Mouse (Mus musculus) heart, postnatal 0 days (tissue): ENCODE data around the gene Nes.

Source experiments
- CTCF ChIP-seq: IDR thresholded peaks from 2 replicates; pipeline ENCODE4 v1.5.1; 2016; ENCODE audit warnings: antibody characterized with exemption, control low read depth, low read depth
- EP300 ChIP-seq: IDR thresholded peaks from 2 replicates; pipeline ENCODE4 v1.6.1; 2016; ENCODE audit warnings: antibody characterized with exemption, low read depth

DNA sequence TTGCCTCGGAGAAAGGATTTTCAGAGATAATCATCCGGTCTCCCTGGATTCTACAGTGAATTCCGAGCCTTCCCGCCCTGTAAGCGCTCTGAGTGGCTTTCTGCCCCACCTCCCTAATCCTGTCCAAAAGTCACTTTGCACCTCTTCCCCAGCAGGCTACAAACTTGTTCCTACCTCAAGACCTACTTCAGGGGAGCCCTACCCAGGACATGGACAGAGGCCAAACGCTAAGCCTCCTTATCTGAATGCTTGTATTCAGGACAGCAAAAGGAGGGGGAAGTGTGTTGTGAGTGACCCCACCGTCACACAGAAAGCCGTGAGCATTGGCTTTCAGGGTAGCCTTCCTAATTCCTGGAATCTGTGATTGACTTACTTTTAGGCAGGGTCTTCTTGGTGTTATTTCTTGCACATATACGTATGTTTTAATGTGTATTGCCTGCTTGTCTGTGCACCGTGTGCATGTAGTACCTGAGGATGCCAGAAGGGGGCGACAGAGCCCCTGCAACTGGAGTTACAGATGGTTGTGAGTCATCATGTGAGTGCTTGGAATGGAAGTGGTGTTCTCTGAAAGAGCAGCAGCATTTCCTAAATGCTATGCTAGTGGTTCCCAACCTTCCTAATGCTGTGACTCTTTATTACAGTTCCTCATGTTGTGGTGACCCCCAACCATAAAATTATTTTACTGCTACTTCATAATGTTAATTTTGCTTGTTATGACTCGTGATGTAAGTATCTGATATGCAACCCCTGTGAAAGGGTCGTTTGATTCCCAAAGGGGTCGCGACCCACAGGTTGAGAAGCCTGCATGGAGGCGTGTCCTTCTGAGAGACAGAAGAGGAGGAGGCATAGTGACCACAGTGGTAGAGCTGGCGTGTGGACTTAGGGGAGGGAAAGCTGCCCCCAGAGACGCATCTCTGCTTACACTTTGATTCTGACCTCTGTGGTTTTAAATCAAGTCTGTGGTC is 35.2 kb downstream of the Nes start:
- TF ChIP-seq CTCF = peak; percentile 46
- no peak for TF ChIP-seq EP300
